Mouse (Mus musculus) T-cell, adult 2 months (primary cell): ENCODE data around the gene Ctsa.
"Not testable (repeated sequence)": the region's sequence is repeated elsewhere in the genome, so short reads cannot be mapped to it uniquely, and the experiment has no call there.

Experiments used
- DNase-seq: peaks from one replicate; pipeline ENCODE4 v3.0.0; 2022; ENCODE audit warnings: low spot score

The Ctsa gene

GRCm38 (mm10) chr2:164850061-164850460, 17.4 kb downstream of the Ctsa start:
- DNase-seq = peak; percentile 65

DNA sequence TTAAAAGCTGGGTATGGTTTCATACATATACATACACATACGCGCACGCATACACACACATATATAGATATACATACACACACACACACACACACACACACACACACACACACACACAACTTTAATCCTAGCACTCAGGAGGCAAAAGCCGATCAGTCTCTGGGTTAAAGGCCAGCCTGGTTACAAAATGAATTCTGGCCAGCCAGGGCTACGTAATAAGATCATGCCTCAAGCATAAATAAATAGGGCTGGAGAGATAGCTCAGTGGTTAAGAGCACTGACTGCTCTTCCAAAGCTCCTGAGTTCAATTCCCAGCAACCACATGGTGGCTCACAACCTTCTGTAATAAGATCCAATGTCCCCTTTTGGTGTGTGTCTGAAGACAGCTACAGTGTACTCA, 22.9 kb downstream of the Ctsa start:
- not testable (repeated sequence) for DNase-seq

DNA sequence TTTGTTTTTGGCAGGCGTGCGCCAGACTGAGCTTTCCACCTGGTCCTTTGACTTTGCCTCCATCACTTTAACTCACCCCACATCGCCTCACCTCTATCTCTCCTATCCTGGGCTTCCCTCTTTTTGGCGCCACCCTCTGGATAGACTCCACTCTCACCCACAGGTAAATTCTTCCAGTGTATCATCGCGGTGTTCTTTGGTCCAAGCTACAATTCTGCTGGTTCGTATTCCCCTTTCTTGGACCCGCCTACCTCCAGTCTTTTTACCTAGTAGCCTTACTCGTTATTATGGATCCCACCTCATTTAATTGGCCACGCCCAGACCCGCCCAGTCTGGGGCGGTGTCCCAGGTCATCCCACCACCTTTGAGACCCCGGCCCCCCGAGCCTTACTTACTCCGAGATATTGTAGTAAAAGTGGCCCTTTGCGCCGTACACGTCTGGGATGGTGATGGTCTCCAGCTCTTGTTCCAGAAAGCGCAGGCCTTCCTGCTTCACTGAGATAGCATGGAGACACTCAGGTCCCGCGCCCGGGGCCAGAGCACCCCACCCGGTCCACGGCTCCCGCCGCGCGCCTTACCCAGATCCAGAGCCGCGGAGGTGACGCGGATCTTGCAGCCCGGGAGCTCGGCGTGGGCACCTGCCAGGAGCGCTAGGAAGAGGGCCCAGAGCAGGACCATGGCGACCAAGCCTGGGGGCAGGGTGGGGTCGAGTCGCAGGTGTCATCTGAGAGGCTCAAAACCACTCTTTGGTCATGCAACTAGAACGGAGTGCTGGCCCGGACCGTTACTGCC, 23.8 kb downstream of the Ctsa start:
- DNase-seq = peak; percentile 10

- peak; percentile 59 for DNase-seq
These were observed 24.6 kb downstream of the Ctsa start, which contains the start of gene Pltp for GRCm38 (mm10) chr2:164857101-164857821. Gene Pltp, minus strand, starts transcription at chr2:164857711.

DNA sequence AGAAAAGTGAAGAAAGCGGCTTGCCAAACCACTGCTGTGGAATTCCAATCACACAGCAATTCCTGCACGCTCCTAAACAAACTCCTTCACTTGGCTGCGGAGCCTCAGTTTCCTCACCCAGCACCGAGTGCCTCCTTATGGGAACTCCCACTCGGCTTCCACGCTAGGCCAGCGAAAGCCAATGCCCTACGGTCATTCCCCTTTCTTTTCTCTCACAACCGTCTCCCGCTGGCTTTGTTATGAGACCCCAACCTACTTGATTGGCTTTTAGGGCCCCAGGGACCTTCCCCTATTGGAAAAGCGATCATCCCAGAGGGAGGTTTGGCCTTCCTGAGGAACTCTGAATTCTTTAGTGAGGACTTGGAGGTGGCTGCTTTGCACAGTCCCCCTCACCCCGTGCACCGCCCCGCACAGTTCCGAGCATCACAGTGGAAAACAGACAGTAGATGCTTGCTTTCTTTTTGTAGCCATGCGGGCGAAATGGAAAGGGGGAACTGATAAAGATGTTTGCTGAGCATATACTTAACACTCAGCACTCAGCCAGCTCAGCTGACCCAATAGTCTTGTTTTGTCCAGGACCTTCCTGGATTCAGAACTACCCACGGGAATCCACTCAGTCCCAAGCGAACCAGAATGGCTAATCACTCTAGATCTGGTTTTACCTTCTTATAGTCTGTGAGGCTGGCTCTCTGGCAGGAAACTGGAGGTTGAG, 25.3 kb downstream of the Ctsa start:
- no peak for DNase-seq

DNA sequence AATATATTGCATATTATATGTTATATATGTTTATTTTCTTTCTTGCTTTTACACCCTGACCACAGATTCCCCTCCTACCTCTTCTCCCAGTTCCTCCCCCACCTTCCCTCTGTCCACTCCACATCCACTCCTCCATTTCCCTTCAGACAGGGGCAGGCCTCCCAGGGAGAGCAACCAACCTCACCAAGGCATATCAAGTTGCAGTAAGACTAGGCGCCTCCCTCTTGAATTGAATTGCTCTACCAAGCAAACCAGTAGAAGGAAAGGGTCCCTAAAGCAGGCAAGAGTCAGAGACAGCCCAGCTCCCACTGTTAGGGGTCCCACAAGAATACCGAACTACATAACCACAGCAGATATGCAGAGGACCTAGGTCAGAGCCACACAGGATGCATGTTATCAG, 26.5 kb downstream of the Ctsa start:
- DNase-seq = no peak

DNA sequence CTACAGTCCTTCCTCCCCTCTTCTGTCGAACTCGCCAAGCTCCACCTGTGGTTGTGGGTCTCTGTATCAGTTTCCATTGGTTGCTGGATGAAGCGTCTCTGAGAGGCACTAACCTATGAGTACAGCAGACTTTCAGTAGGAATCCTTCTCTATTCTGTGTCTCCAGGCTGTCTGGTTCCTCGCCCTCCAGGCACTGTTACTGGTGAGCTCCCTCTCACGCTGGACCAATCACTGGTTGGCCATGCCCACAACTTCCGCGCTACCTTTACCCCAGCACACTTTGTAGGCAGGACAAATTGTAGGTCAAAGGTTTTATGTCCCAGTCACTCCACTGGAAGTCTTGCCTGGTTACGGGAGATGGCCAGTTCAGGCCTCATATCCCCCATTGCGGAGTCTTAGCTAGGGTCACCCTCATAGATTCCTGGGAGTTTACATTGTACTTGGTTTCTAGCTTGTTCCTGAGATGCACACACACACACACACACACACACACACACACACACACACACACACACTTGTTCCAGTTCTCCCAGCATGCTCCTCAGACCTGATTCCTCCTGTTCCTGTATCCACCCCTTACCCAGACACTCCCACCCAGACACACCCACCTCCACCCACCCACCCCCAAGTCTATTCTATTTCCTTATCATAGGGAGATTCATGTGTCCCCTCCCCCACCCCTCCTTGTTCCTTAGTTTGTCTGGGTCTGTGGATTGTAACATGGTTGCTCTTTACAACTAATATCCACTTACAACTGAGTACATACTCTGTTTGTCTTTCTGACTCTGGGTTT, 27.2 kb downstream of the Ctsa start:
- DNase-seq = no peak

GRCm38 (mm10) chr2:164861094-164861493, 28.4 kb downstream of the Ctsa start:
- DNase-seq = no peak

DNA sequence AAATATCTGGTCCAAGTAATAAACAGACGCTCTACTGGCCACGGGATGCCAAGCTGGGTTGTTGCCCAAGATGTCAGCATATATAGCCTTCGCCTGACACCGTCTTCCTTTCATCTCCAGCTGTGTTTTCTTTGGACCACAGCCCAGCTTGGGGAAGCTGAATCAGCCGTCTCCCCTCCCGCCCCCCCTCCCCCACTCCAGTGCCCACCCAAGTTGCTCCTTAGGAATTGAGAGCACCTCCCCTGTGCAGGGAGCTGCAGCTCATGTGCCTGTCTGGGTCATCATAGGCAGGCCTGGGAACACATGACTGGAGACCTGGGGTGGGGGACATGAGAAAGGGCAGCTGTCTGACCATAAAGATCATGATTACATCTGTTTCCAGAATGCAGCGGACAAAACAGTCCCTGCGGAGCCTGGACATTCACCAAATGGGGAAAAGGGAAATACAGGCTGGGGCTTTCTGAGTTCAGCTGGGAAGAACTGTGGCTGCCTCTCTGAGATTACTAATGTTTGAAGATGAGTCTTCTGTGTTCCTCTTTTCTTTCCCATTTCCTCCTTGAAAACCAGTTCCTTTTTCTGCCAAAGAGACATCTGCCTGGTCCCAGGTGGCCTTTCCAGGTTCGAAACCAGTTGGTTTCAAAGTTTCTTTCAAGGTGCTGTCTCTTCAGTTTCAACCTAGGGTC, 29.6 kb downstream of the Ctsa start:
- no peak for DNase-seq

DNA sequence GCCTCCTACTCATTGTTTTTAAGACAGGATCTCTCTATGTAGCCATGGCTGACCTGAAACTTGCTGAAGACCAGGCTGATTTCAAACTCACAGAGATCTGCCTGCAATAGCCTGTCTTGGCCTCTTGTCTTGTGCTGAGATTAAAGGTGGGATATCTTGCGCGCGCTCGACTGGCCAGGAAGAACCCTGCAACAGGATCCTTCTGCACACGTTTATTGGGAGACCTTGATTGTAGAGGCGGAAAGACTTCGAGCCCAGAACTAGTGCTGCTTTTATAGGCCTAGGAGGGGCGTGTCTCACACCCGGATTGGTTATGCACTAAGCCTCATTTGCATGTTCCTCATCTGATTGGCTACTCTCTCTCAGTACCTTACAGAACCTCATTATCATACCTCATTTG, 30.7 kb downstream of the Ctsa start:
- not testable (repeated sequence) for DNase-seq

GRCm38 (mm10) chr2:164864593-164864992, 31.9 kb downstream of the Ctsa start:
- no peak for DNase-seq

DNA sequence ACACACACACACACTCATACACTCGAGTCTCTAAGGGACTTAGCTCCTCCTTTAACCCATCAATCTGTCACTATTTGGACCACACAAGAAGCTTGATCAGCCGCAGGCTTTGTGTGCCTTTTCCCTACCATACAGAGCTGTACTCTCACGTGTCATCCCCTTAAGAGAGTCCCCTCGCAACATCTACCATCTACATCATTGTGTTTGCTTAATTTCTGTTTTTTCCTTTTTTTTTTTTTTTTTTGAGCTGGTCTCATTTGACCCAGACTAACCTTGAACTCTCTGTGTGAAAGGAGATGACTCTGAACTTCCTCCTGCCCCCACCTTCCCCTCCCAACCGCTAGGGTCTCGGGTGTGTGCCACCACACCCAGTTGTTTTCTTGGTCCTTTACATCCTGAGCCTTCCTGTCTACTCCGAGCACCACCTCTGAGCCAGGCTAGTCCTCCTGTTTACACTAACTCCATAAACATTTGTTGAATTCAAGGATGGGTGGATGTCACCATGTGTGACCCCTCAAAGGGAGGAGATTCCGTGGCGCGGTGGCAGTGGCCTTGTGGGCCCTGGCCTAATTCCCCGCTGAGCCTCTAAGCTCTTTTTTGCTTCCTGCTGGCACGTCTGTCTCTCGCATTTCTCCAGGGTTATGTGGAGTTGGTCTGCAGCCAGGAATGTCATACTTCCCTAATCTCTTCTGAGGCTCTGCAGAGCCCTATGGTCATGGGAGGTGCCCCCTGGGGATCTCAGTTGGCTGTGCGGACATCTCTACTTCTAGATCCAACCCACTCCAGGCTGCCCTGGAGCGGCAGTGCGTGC, 34.3 kb downstream of the Ctsa start:
- peak; percentile 54 for DNase-seq

GRCm38 (mm10) chr2:164867566-164867965, 34.9 kb downstream of the Ctsa start:
- no peak for DNase-seq

DNA sequence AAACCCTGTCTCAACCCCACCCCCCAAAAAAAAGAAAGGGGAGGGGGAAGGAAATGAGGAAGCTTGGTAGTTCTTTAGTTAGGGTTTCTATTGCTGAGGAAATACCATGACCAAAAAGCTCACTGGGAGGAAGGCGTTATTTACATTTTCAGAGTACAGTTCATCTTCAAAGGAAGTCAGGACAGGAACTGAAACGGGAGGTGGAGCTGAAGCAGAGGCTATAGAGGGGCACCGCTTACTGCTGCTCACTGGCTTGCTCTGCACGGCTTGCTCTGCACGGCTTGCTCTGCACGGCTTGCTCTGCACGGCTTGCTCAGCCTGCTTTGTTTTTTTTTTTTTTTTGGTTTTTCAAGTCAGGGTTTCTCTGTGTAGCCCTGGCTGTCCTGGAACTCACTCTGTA, 35.8 kb downstream of the Ctsa start:
- DNase-seq = peak; percentile 55

- no peak for DNase-seq
These were observed 39.1 kb downstream of the Ctsa start for GRCm38 (mm10) chr2:164871602-164872303.

GRCm38 (mm10) chr2:164873621-164874020, 40.9 kb downstream of the Ctsa start:
- DNase-seq = no peak

DNA sequence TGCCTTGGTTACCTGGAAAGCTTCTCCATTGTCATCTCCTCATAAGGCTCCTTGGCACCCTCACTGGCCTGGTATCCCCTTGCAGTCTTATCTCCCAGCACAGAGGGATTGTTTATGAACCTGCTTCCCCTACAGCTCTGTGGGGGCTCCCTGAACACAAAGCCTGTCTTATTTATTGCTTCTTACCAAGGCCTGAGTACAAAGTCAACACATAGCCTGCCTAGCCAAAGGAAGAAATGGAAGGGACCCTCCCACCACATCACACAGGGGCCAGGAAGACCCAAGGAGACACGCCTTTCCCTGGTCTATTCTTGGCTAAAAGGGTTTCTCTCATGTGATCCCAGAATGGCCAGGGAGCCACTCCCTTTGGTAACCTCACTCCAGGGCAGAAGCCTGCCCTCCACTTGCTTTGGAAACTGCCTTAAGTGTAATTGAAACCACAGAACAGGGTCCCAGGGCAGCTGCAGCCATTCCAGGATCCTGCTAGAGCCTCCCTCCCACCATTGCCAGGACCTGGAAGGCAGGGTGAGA, 41.6 kb downstream of the Ctsa start:
- DNase-seq = no peak

DNA sequence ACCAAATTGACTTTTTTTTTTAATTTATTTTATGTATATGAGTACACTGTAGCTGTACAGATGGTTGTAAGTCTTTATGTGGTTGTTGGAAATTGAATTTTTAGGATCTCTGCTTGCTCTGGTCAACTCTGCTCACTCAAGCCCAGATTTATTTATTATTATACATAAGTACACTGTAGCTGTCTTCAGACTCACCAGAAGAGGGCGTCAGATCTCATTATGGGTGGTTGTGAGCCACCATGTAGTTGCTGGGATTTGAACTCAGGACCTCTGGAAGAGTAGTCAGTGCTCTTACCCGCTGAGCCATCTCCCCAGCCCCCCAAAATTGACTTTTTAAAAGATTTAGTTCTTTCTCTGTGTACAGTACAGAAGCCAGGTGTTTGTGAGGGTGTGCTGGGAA, 43.0 kb downstream of the Ctsa start:
- not testable (repeated sequence) for DNase-seq

- not testable (repeated sequence) for DNase-seq
These were observed 44.9 kb downstream of the Ctsa start for GRCm38 (mm10) chr2:164877376-164878215.
